Mouse (Mus musculus): ENCODE data around the gene Tubb1. TPM values are rescaled to one million over a fixed set of nuclear protein-coding genes. Genes with fewer than 3 reads are reported as not detected.

The Tubb1 gene
- total RNA-seq, 2 experiments from 2014 or later = not detected

DNA sequence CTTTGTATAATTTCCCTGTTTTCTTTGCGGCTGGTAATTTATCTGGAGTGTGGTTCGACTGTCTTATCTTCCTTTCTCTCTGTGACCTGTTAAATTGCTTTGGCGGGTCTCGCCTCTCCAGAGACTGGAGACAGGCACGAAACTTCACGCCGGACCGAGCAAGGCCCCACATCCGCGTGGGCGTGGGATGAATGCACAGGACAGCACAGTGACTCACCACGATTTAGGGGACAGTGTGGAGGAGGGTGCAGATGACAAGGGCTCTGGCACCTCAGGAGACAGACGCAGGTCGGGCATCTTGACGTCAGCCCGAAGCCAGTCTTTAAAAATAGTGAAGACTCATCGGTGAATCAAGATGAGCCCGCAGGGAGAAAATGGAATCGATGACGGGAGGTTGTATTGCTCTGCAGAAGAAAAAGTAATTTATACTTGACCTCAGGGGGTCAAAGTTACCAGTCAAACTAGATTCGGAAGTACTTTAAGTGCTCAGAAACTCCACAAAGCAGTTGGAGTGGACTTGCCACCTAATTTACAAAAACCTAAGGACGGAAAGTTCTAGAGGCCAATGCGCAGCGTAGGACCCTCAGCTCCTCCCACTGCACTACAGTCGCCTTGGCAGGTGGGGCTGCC is 52.5 kb downstream of the Tubb1 start:
- no peak for DNase-seq

Other genes starting within 250 kb of the Tubb1 start
- 1,000 to 10,000 TPM; 1,740 to 1,859 TPM for gene Gnas, start 166.4 kb upstream of the Tubb1 start, total RNA-seq (2021)
- gene Gm20721, start 104.0 kb upstream of the Tubb1 start, total RNA-seq (2021) = 1 to 10 TPM; 1.7 to 2.7 TPM
- gene Nelfcd, start 34.9 kb upstream of the Tubb1 start, total RNA-seq (2021) = 10 to 100 TPM; 46.4 to 53.5 TPM
- gene Ctsz, start 11.7 kb upstream of the Tubb1 start, total RNA-seq (2021) = 10 to 100 TPM; 27.5 to 29.7 TPM
- gene Atp5e, start 13.4 kb downstream of the Tubb1 start, total RNA-seq (2021) = 100 to 1,000 TPM; 287 to 328 TPM
- 10 to 100 TPM; 40.8 to 43.6 TPM for gene Prelid3b, start 22.4 kb downstream of the Tubb1 start, total RNA-seq (2021)
- gene Zfp831, start 192.8 kb downstream of the Tubb1 start, total RNA-seq (2021) = 10 to 100 TPM; 22.1 to 22.7 TPM